Mouse (Mus musculus): ENCODE measurements around the gene Bod1. TPM values are rescaled to one million over a fixed set of nuclear protein-coding genes. Genes with fewer than 3 reads are reported as not detected.

The Bod1 gene
- polyA plus RNA-seq, 1 experiment from 2014 or later, result 98.4 TPM

DNA sequence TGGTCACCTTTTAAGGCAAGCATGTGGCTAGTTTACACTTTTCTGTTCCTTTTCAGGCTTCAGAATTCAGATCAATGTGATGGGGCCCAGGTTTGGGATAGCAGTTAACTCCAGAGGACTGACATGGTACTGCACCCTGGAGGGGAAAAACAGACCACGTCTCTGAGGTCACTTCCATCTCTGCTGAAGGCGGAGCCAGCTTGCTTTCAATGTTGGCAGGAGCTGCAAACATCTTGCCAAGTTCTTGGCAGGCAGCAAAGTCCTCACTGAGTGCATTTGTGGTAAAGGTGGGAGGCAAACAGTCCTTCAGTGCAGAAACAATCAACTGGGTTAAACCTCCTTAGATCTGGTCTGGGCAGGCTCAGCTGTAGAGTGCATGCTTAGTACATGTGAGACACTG lies 7.5 kb downstream of the Bod1 start:
- H3K4me3 ChIP-seq (ENCODE audit: control insufficient read depth in 1 of 2, insufficient read depth in 1 of 2, low read depth in 1 of 2, low read length in 2 of 2), result no peak overlapping the region
- no peak overlapping the region for H3K9ac ChIP-seq (ENCODE audit: low read length)
- no peaks in the 10 kb centered on the region for H3K27me3 ChIP-seq (ENCODE audit: control insufficient read depth, insufficient read depth, low read length)
- H3K27ac ChIP-seq (replicated peaks in 1 of 2; ENCODE audit: control insufficient read depth in 1 of 2, insufficient read depth in 1 of 2, low read depth in 2 of 2, low read length in 2 of 2), result no peak overlapping the region
- ATAC-seq (ENCODE audit: insufficient number of reproducible peaks, insufficient read depth, low FRiP score, low read depth), result no peak
- H3K36me3 ChIP-seq (ENCODE audit: control insufficient read depth, insufficient read depth, low read length), result peaks cover 68% of the 10 kb centered on the region
- H3K4me1 ChIP-seq (ENCODE audit: control insufficient read depth in 2 of 2, insufficient read depth in 2 of 2, low read length in 2 of 2), result peaks cover 10% of the 10 kb centered on the region in 2 experiments
- no peaks in the 10 kb centered on the region for H3K9me3 ChIP-seq (ENCODE audit: control insufficient read depth, low read length)
- no peak overlapping the region for H3K4me2 ChIP-seq (ENCODE audit: low read length)
- 75% methylated on average over 2 of the region's 2 CpGs for WGBS

DNA sequence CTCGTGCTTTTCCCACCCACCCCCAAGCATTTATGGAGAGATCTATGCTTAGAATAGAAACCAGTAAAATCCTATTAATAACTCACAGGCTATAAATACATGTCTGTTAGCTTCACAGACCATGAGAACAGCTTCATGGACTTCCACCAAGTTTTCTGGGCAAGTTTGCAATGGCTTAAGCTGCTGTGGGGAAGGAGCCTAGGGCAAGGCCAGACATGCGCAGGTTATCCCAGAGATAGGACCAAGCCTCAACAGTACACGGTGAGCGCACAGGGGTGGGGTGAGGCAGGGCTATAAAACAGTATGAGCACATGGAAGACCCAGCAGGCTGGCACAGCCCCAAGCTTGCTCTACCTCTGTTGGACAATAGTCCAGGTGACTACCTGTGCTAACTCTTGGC lies 8.2 kb downstream of the Bod1 start:
- Histone ChIP-seq H3K9me3 (ENCODE audit: control insufficient read depth, low read length) (no peaks in the 10 kb centered on the region), H3K4me2 (ENCODE audit: low read length) (no peak overlapping the region; the same call in 1 of the 2 replicates), H3K9ac (ENCODE audit: low read length) (no peak overlapping the region), H3K36me3 (ENCODE audit: control insufficient read depth, insufficient read depth, low read length) (peaks cover 61% of the 10 kb centered on the region), H3K4me1 (ENCODE audit: control insufficient read depth in 2 of 2, insufficient read depth in 2 of 2, low read length in 2 of 2) (peaks cover 10% of the 10 kb centered on the region in 2 experiments), H3K4me3 (ENCODE audit: control insufficient read depth in 1 of 2, insufficient read depth in 1 of 2, low read depth in 1 of 2, low read length in 2 of 2) (no peak overlapping the region), H3K27ac (replicated peaks in 1 of 2; ENCODE audit: control insufficient read depth in 1 of 2, insufficient read depth in 1 of 2, low read depth in 2 of 2, low read length in 2 of 2) (peak overlapping the region; percentile 61 to 67), H3K27me3 (ENCODE audit: control insufficient read depth, insufficient read depth, low read length) (no peaks in the 10 kb centered on the region)
- WGBS, result 59% methylated on average over 4 of the region's 4 CpGs
- peak; percentile 8; the same call in 1 of the 2 replicates for ATAC-seq (ENCODE audit: insufficient number of reproducible peaks, insufficient read depth, low FRiP score, low read depth)

DNA sequence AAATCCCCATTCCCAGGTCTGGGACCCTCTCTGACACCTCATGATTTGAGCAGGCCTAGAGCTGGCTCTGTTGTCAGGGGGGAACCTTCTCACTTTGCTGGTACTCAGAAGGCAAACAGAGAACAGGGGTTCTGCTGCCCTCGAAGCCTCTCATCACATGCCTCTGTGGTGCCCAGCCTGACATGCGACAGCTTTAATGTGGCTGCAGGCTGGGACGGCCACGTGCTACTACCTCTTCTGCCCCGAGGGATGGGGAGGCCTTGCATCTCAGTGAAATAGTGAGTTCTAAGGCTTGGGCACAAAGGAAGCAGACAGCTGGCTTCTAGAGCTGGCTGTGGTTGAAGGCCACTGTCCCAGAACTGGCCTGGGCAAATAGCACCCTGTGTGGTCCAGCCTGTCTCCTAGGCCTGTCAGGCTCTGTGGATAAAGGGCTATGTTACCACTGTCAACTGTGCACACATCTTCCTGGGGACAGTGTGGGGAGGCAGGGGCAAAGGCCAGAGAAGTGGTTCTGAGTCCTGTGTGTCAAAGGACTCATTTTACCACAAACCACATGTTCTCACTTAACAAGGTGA lies 8.7 kb downstream of the Bod1 start:
- H3K9me3 ChIP-seq (ENCODE audit: control insufficient read depth, low read length), result no peaks in the 10 kb centered on the region
- H3K27ac ChIP-seq (replicated peaks in 1 of 2; ENCODE audit: control insufficient read depth in 1 of 2, insufficient read depth in 1 of 2, low read depth in 2 of 2, low read length in 2 of 2), result peak overlapping the region; percentile 34 to 61
- H3K27me3 ChIP-seq (ENCODE audit: control insufficient read depth, insufficient read depth, low read length), result no peaks in the 10 kb centered on the region
- H3K9ac ChIP-seq (ENCODE audit: low read length), result no peak overlapping the region
- H3K4me3 ChIP-seq (ENCODE audit: control insufficient read depth in 1 of 2, insufficient read depth in 1 of 2, low read depth in 1 of 2, low read length in 2 of 2), result no peak overlapping the region
- ATAC-seq (ENCODE audit: insufficient number of reproducible peaks, insufficient read depth, low FRiP score, low read depth), result peak; percentile 14; the same call in 1 of the 2 replicates
- no peak overlapping the region; the same call in 1 of the 2 replicates for H3K4me2 ChIP-seq (ENCODE audit: low read length)
- 72% methylated on average over 5 of the region's 5 CpGs for WGBS
- peaks cover 10% of the 10 kb centered on the region in 2 experiments for H3K4me1 ChIP-seq (ENCODE audit: control insufficient read depth in 2 of 2, insufficient read depth in 2 of 2, low read length in 2 of 2)
- H3K36me3 ChIP-seq (ENCODE audit: control insufficient read depth, insufficient read depth, low read length), result peaks cover 57% of the 10 kb centered on the region

DNA sequence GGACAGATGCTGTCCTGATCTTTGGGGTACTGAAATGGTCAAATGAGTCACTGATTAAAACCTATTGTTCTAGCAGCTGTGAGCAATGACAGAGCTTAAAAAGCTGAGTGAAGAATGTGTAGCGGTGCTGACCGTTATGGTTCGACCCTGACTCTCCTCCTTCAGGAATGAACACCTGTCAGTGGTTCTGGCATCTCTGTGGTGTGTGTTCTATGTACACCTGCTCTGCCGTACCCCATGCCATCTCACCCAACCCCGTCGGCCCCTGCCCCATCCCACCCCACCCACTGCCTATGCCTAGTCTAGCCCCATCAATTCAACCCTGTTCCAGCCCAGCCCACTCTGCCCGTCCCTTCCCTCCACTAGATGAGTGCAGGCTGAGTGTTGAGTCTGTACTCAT lies 9.5 kb downstream of the Bod1 start:
- H3K9ac ChIP-seq (ENCODE audit: low read length), result no peak overlapping the region
- peaks cover 49% of the 10 kb centered on the region for H3K36me3 ChIP-seq (ENCODE audit: control insufficient read depth, insufficient read depth, low read length)
- H3K9me3 ChIP-seq (ENCODE audit: control insufficient read depth, low read length), result no peaks in the 10 kb centered on the region
- no peak overlapping the region for H3K4me2 ChIP-seq (ENCODE audit: low read length)
- WGBS, result 85% methylated on average over 7 of the region's 7 CpGs
- no peak for ATAC-seq (ENCODE audit: insufficient number of reproducible peaks, insufficient read depth, low FRiP score, low read depth)
- H3K4me1 ChIP-seq (ENCODE audit: control insufficient read depth in 2 of 2, insufficient read depth in 2 of 2, low read length in 2 of 2), result peaks cover 10% of the 10 kb centered on the region in 2 experiments
- H3K27me3 ChIP-seq (ENCODE audit: control insufficient read depth, insufficient read depth, low read length), result no peaks in the 10 kb centered on the region
- H3K4me3 ChIP-seq (ENCODE audit: control insufficient read depth in 1 of 2, insufficient read depth in 1 of 2, low read depth in 1 of 2, low read length in 2 of 2), result no peak overlapping the region
- H3K27ac ChIP-seq (replicated peaks in 1 of 2; ENCODE audit: control insufficient read depth in 1 of 2, insufficient read depth in 1 of 2, low read depth in 2 of 2, low read length in 2 of 2), result no peak overlapping the region

DNA sequence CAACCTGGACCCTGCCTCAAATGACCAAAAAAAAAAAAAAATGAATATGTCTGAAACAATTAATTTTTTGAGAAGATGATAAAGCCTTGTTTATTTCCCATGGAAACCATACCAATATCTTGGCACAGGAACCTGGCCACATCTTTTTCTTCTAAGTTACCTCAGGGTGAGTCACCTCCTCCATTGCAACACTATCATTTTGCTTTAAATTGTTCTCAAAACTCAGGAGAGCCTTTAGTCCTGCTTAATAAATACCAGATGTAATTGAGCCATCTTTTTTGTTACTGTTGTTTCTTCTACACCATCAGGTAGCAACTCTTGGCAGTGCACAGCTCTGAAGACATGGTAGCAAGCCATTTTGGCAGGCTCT lies 13.9 kb downstream of the Bod1 start:
- no peaks in the 10 kb centered on the region for H3K27me3 ChIP-seq (ENCODE audit: control insufficient read depth, insufficient read depth, low read length)
- no peak overlapping the region for H3K4me3 ChIP-seq (ENCODE audit: control insufficient read depth in 1 of 2, insufficient read depth in 1 of 2, low read depth in 1 of 2, low read length in 2 of 2)
- H3K4me2 ChIP-seq (ENCODE audit: low read length), result no peak overlapping the region
- no peak for ATAC-seq (ENCODE audit: insufficient number of reproducible peaks, insufficient read depth, low FRiP score, low read depth)
- H3K9me3 ChIP-seq (ENCODE audit: control insufficient read depth, low read length), result no peaks in the 10 kb centered on the region
- no peak overlapping the region for H3K27ac ChIP-seq (replicated peaks in 1 of 2; ENCODE audit: control insufficient read depth in 1 of 2, insufficient read depth in 1 of 2, low read depth in 2 of 2, low read length in 2 of 2)
- H3K4me1 ChIP-seq (ENCODE audit: control insufficient read depth in 2 of 2, insufficient read depth in 2 of 2, low read length in 2 of 2), result peaks cover 0 to 2% of the 10 kb centered on the region in 2 experiments; a peak in 2 of 4 replicates
- H3K9ac ChIP-seq (ENCODE audit: low read length), result no peak overlapping the region
- 0 out of 2 replicates have a peak, but pooled peaks cover 8% of the 10 kb centered on the region for H3K36me3 ChIP-seq (ENCODE audit: control insufficient read depth, insufficient read depth, low read length)

DNA sequence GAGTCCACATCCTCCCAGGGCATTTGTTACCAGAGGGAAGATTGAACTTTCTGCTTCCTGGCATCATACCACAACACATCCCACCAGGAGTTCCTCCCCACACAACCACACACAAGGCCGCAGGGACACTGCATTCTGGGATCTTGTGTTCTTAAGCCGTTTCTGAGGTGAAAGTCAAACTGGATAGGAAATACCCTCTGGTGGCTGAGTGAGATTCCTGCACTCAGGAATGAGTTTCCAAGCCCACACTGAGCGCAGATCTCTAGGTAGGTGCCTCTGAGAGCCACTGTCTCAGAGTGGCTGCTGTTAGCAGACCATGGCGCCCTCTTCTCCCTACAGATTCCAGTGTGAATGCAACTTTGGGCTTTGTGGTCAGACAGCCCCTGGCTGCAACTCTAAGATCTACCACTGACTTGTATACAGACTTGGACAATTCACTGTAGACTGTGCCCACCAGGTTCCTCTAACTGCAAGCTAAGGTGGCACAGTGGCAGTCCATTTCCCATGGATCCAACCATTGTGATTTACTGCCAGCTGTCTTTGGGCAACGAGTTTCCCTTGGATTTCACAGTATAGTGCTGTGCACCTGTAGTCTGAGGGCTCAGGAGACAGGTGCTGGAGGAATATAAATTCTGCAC lies 14.4 kb downstream of the Bod1 start:
- Histone ChIP-seq H3K36me3 (ENCODE audit: control insufficient read depth, insufficient read depth, low read length) (0 out of 2 replicates have a peak, but pooled peaks cover 8% of the 10 kb centered on the region), H3K27me3 (ENCODE audit: control insufficient read depth, insufficient read depth, low read length) (no peaks in the 10 kb centered on the region), H3K27ac (replicated peaks in 1 of 2; ENCODE audit: control insufficient read depth in 1 of 2, insufficient read depth in 1 of 2, low read depth in 2 of 2, low read length in 2 of 2) (no peak overlapping the region), H3K4me3 (ENCODE audit: control insufficient read depth in 1 of 2, insufficient read depth in 1 of 2, low read depth in 1 of 2, low read length in 2 of 2) (no peak overlapping the region), H3K4me1 (ENCODE audit: control insufficient read depth in 2 of 2, insufficient read depth in 2 of 2, low read length in 2 of 2) (no peaks in the 10 kb centered on the region), H3K9ac (ENCODE audit: low read length) (no peak overlapping the region), H3K4me2 (ENCODE audit: low read length) (no peak overlapping the region), H3K9me3 (ENCODE audit: control insufficient read depth, low read length) (no peaks in the 10 kb centered on the region)
- no peak for ATAC-seq (ENCODE audit: insufficient number of reproducible peaks, insufficient read depth, low FRiP score, low read depth)
- WGBS, result 71% methylated on average over 5 of the region's 5 CpGs

DNA sequence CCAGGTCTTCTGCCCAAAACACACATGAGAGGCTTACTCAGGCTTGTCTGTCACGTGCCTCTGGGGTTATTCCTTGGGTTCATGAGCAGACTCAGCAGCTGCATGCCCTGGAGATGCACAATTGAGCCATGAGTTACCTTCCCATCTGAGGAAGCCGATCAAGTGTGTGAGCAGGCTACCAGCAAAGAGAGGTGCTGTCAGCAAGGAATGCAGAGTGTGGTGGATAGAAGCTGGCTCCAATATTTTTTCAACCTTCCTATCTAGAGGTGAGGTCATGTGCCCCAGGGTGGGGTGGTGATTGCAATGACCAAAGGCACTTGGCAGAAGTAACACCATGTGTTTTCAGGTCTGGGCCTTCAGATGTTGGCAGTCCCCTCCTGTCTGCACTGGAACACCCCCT lies 22.2 kb downstream of the Bod1 start:
- H3K4me1 ChIP-seq (ENCODE audit: control insufficient read depth in 2 of 2, insufficient read depth in 2 of 2, low read length in 2 of 2), result peaks cover 0 to 2% of the 10 kb centered on the region in 2 experiments; a peak in 1 of 4 replicates
- H3K4me2 ChIP-seq (ENCODE audit: low read length), result no peak overlapping the region
- no peak overlapping the region for H3K27ac ChIP-seq (replicated peaks in 1 of 2; ENCODE audit: control insufficient read depth in 1 of 2, insufficient read depth in 1 of 2, low read depth in 2 of 2, low read length in 2 of 2)
- H3K36me3 ChIP-seq (ENCODE audit: control insufficient read depth, insufficient read depth, low read length), result no peaks in the 10 kb centered on the region
- H3K4me3 ChIP-seq (ENCODE audit: control insufficient read depth in 1 of 2, insufficient read depth in 1 of 2, low read depth in 1 of 2, low read length in 2 of 2), result no peak overlapping the region
- no peaks in the 10 kb centered on the region for H3K27me3 ChIP-seq (ENCODE audit: control insufficient read depth, insufficient read depth, low read length)
- 35% methylated on average over 2 of the region's 2 CpGs for WGBS
- no peak for ATAC-seq (ENCODE audit: insufficient number of reproducible peaks, insufficient read depth, low FRiP score, low read depth)
- H3K9me3 ChIP-seq (ENCODE audit: control insufficient read depth, low read length), result no peaks in the 10 kb centered on the region
- no peak overlapping the region for H3K9ac ChIP-seq (ENCODE audit: low read length)
